Mouse (Mus musculus) T-helper 17 cell (primary cell): Measurements from ENCODE around the gene Lyzl4.

ENCODE experiments used
- in situ Hi-C, 2 experiments: fragments of 300-600 bp; cut with MboI, MseI; formaldehyde crosslinking; loops; 1 replicate in 1 of 2; 2 replicates in 1 of 2; pipeline ENCODE4 v1.15.1; 2025; ENCODE audit warnings: high pct_unique_total_duplicates in 2 of 2

Gene Lyzl4

GRCm38 (mm10) chr9:121642001-121642400, at the start of gene Lyzl4:
Lyzl4 (minus strand) TSS chr9:121642096.
- in situ Hi-C loops, result no loop called here

- in situ Hi-C loops, result no loop called here
Measured at GRCm38 (mm10) chr9:121690734-121691133, 48.8 kb upstream of the Lyzl4 start.

DNA sequence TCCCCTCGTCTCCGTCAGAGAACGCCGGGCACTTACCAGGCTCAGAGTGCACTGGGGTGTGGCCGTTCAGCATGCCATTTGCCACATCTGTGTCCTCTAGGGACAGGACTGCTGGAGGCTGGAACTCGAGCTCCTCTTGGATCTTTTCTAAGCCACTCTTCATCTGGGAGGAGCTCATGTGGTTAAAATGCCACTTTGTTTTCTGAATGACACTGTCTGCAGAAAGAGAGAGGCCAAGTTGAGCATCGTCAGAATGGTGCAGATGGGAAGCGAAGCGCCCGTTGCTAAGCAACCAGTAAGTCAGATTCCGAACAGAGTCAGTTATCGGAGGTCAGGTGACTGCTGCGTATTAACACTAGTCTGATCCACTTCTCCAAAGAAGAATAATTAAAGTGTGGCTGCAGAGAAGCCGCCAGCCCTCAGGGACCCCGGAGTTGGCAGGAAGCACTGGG, 48.3 kb upstream of the Lyzl4 start:
- in situ Hi-C loops, result no loop called here

- in situ Hi-C loops, result no loop called here
Measured at GRCm38 (mm10) chr9:121684702-121685101, 42.8 kb upstream of the Lyzl4 start.

- in situ Hi-C loops, result no loop called here
Measured at GRCm38 (mm10) chr9:121682037-121682680, 40.3 kb upstream of the Lyzl4 start.

DNA sequence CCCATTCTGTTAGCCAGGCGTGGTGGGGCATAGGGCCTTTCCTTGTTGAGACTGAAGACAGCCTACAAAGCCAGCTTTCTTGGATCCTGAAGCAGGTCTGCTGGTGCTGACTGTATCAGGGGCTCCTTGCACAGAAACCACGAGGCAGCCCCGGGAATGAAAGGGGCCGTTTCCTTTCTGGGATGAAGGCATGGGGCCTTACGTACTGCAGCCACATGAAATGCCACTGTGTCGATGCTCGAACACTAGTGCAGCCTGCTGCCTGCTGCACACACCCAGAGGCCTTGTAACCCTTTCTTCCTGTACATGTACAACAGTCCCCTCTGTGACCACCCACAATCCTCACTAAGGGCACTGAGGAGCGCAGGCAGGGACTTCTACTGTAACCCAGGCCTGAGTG, 39.3 kb upstream of the Lyzl4 start:
- in situ Hi-C loops, result no loop called here

DNA sequence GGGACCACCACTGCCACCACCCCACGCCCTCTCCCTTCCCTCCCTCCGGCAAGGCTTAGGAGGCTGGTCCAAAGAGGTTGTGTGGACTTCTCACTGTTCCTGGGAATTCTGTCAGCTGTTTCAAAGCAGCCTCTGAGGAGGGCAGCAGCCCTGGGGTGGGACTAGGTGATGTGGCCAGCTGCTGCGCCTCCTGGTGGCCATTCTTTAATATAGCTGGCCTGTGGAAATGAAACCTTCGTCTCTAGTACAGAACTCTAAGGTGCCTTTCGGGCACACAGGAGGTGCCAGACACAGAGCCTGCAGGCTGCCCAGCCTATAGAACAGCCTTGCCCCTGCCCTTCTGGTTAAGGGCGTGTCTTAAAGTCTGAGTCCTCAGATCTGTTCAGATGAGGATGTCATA, 37.7 kb upstream of the Lyzl4 start:
- in situ Hi-C loops, result no loop called here

DNA sequence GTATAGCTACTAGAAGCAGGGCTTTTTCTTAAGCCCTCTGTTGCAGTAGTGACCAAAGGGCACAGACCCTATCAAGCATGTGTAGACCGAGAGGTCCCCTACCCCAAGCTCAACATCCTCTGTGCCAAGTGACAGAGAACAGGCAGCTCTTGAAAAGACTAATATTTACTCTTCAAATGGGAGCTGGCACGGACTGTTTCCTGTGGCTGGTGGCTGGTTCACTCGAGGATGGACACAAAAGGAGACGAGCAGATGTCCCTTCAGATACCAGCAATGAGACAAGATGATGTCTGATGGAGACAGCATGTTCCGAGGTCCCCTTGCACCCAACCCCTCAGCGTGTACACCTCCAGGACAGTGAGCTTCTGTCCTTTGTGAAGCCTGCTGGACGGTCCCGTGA, 35.6 kb upstream of the Lyzl4 start:
- in situ Hi-C loops, result no loop called here

- in situ Hi-C loops, result no loop called here
Measured at GRCm38 (mm10) chr9:121677069-121677468, 35.2 kb upstream of the Lyzl4 start.

GRCm38 (mm10) chr9:121675556-121675955, 33.7 kb upstream of the Lyzl4 start:
- in situ Hi-C loops, result no loop called here

- in situ Hi-C loops, result no loop called here
Measured at GRCm38 (mm10) chr9:121675011-121675410, 33.1 kb upstream of the Lyzl4 start.

DNA sequence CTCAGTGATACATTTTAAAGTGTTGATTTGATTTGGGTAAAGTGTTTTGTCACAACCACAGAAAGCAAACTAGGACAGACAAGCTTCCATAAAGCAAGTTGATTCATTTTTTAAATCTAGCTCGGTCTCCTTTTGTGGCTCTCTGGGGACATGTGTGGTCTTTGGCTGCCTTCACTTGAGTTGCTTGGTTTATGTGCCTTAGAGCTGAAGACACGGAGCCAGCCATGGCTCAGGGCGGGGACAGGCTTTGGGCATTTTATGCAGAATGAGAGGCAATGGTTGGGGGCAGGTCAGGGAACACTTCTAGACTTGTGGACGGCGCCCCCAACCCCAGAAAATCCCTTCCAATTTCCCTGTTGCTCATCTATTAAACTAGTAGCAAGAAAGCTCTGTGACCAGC, 31.8 kb upstream of the Lyzl4 start:
- in situ Hi-C loops, result no loop called here

- in situ Hi-C loops, result no loop called here
Measured at GRCm38 (mm10) chr9:121672311-121672710, 30.4 kb upstream of the Lyzl4 start.

GRCm38 (mm10) chr9:121671300-121671699, 29.4 kb upstream of the Lyzl4 start:
- in situ Hi-C loops, result no loop called here

DNA sequence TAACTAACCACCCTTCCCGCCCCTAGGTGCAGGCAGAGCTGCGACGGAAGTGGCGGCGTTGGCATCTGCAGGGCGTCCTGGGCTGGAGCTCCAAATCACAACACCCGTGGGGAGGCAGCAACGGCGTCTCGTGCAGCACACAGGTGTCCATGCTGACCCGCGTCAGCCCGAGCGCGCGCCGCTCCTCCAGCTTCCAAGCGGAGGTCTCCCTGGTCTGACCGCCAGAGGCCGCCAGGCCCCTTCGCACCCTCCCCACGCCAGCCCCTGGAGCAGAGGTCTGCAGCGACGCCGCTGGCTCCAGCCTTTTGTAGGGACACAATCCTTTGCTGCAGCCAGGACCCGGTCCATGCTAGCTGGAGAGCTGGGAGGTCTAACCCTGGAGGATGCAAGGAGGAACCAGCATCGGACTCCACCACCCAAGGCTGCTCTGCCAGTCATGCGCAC, 27.5 kb upstream of the Lyzl4 start:
- in situ Hi-C loops, result no loop called here

GRCm38 (mm10) chr9:121667822-121668221, 25.9 kb upstream of the Lyzl4 start:
- in situ Hi-C loops, result no loop called here

- in situ Hi-C loops, result no loop called here
Measured at GRCm38 (mm10) chr9:121666957-121667630, 25.2 kb upstream of the Lyzl4 start.

DNA sequence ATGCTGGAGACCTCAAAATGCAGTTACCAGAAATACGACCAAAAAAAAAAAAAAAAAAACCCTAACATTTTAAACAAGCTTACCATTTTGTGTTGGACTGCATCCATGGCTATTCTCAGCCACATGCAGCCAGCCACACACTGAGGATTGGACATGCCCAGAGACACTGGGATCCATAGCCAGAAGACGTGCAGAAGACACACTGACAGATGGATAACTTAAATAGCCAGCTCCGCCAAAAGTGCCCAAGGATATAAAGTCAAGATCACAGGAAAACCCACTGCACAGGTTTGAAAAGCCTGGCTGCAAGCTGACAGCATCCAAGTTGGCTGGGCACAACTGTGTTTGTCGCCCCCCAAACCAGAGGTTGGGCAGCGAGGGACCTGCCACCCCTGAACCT, 22.2 kb upstream of the Lyzl4 start:
- in situ Hi-C loops, result no loop called here

DNA sequence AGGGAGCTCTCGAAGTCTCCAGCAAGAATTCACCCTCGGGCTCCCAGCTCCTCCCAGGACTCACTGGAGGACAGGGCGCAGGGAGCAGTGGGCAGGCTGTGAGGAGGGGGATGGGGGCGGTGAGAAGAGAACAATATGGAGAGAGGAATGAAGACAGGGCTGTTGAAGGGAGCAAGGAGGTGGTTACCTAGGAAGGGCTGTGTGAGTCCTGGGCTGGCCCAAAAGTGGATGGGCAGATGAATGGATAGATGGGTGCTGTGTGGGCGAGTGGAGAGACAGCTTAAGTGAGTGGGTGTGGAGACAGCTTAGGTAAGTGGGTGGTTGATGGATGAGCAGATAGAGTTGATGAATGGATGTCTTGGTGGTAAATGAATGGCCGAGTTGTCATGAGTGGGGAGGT, 21.6 kb upstream of the Lyzl4 start:
- in situ Hi-C loops, result no loop called here

DNA sequence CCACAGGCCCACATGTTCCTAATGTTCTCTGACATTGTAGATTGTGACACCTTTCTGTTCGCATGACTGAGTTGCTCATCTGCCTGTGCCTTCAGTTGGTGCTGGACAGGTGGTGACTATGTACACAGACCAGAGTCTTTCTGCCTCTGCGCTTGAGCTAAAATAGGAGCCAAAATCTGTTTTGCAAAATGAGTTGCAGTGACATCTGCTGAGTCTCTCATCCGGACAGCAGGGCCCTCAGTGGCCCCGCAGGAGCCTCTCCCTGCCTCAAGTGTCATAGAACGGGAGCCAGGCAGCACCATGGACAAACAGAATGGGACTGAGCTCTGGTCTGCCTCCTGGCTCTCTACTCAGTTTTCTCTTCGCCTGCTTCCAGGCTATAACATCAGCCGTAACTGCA, 17.9 kb upstream of the Lyzl4 start:
- in situ Hi-C loops, result no loop called here

- in situ Hi-C loops, result no loop called here
Measured at GRCm38 (mm10) chr9:121658248-121658647, 16.4 kb upstream of the Lyzl4 start.

DNA sequence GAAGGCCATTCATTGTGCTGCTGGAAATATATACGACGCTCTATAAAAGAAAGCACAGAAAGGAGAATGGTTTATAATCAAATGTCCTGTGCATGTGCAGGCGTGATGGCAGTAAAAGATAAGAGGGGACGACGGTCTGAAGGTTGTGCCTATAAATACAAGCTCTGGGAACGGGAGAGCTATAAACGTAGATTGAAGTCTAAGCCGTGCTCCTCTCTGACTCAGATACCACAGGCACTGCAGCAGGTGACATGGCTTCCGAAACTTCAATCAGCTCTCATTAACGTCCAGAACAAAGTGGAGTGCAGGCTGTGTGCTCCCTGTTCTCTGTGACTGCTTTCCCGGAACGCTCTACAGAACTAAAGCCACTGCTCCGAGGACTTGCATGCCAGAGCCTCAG, 15.2 kb upstream of the Lyzl4 start:
- in situ Hi-C loops, result no loop called here

DNA sequence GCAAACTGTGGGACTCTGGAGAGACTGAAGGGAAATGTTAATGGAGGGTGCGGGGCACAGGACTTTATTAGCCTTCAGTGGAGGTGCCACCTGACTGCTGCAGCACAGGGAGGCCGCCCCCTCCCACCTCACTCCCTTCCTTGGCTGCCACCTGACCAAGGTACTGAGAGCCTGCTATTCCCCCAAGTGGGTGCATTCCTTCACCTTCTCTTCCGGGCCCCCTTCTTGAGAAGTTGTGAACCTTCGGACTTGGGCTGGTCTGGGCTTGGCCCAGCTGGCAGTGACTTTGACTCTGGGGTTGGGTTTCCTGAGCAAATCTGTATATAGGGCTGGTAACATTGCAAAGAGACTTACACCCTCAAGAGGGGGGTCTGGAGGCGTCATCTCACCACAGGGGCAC, 14.4 kb upstream of the Lyzl4 start:
- in situ Hi-C loops, result no loop called here
